Mouse (Mus musculus): ENCODE results near the gene Rbm17.

Rbm17 gene

DNA sequence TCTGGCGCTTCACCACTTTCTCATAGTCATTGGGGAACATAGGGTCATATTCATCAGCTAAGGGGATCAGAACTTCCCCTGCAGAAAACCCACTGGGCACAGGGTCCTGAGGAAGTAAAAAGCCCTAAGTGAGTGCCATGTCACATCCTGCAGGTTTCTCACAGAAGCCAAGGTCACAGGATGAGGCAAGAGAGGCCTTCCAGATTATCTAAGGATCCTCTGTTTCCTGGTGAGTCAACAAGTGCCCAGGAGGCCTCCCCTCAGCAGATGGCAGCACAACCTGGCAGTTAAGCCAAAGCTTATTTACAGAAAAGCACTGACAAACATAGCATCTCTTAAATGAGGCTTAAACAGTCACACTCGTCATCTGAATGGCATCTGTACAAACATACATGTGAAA lies 7.3 kb downstream of the Rbm17 start:
- no peak for DNase-seq (ENCODE audit: low read depth, low spot score)

- DNase-seq (ENCODE audit: low read depth, low spot score), result no peak
These were observed 16.0 kb downstream of the Rbm17 start for GRCm38 (mm10) chr2:11587996-11588395.

GRCm38 (mm10) chr2:11579399-11579798 lies 24.6 kb downstream of the Rbm17 start:
- DNase-seq (ENCODE audit: low read depth, low spot score), result no peak

DNA sequence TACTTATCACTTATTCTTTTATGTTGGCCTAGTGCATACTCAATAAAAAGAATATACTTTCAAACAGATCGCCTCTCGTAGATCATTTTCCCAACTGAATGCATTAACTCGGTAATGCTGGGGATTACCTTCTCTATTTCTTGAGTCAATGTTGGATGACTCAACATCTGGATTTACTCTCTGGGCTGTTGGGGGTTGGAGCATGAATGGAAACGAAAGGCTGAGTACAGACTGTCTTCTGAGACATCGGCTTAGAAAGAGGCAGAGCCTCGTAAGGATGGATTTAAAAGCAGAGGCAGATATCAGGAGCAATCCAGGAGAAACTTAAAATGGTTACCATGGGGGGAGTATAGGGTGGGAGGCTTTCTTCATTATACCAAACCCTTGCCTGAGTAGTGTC lies 25.8 kb downstream of the Rbm17 start:
- DNase-seq (ENCODE audit: low read depth, low spot score), result no peak

- DNase-seq (ENCODE audit: low read depth, low spot score), result no peak
These were observed 30.3 kb downstream of the Rbm17 start for GRCm38 (mm10) chr2:11573684-11574083.

DNA sequence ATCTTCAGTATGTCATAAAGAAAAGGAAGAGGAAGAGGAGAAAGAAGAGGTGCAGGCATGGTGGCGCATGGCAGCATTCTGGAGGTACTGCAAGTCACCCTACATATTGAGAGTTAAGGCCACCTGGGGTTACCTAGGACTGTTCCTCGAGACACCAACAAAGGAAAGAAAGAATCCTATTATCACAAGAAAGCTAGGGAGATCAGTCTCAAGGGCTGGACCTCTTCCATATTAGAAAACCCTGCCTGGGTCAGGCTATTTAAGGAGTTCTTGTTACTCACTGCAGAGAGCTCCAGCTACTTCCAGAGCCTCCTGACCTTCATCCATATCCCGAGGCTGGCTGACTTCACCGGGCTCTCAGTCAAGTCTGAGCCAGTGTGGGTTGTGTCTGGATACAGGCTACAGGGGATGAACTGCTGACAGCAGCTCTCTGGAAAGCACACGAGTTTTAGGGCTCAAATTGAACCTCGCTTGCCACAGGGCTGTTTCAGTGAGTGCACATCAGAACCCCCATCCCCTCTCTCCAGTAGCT lies 32.9 kb downstream of the Rbm17 start:
- DNase-seq (ENCODE audit: low read depth, low spot score), result no peak

- no peak for DNase-seq (ENCODE audit: low read depth, low spot score)
These were observed 35.5 kb downstream of the Rbm17 start for GRCm38 (mm10) chr2:11568471-11568870.

- no peak for DNase-seq (ENCODE audit: low read depth, low spot score)
These were observed 36.1 kb downstream of the Rbm17 start for GRCm38 (mm10) chr2:11567781-11568362.

DNA sequence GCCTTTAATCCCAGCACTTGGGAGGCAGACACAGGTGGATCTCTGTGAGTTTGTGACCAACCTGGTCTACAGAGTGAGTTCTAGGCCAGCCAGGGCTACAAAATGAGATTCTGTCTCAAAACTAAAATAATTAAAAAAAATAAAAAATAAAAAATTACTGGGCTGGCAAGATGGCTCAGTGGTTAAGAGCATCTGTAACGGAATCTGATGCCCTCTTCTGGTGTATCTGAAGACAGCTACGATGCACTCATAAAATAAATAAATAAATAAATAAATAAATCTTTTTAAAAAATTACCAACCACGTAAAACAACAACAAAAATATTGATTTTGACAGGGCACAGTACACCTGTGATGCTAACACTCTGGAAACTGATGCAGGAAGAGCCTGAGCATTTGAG lies 37.1 kb downstream of the Rbm17 start:
- no peak for DNase-seq (ENCODE audit: low read depth, low spot score)

DNA sequence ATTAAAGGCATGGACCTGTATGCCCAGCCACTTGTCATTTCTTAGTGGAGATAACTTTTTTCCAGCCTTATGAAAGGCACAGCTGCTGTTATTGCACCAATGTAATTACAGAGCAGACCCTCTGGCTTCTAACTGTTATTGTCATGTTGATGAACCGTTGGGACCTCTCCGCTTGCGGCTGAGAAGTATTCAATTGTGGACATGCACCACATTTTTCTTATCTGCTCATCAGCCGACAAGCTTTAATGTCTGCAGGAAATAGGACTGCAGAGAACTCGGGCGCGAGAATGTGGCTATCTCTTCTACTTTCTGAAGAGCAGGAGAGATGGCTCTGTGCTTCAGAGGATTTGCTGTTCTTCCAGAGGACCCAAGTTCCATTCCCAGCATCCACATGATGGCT lies 37.7 kb downstream of the Rbm17 start:
- no peak for DNase-seq (ENCODE audit: low read depth, low spot score)

GRCm38 (mm10) chr2:11564768-11565167 lies 39.2 kb downstream of the Rbm17 start:
- no peak for DNase-seq (ENCODE audit: low read depth, low spot score)

GRCm38 (mm10) chr2:11563256-11563655 lies 40.7 kb downstream of the Rbm17 start:
- no peak for DNase-seq (ENCODE audit: low read depth, low spot score)

GRCm38 (mm10) chr2:11558654-11559053 lies 45.3 kb downstream of the Rbm17 start:
- no peak for DNase-seq (ENCODE audit: low read depth, low spot score)

GRCm38 (mm10) chr2:11557244-11557643 lies 46.7 kb downstream of the Rbm17 start:
- no peak for DNase-seq (ENCODE audit: low read depth, low spot score)

- DNase-seq (ENCODE audit: low read depth, low spot score), result no peak
These were observed 48.6 kb downstream of the Rbm17 start for GRCm38 (mm10) chr2:11555316-11555715.

DNA sequence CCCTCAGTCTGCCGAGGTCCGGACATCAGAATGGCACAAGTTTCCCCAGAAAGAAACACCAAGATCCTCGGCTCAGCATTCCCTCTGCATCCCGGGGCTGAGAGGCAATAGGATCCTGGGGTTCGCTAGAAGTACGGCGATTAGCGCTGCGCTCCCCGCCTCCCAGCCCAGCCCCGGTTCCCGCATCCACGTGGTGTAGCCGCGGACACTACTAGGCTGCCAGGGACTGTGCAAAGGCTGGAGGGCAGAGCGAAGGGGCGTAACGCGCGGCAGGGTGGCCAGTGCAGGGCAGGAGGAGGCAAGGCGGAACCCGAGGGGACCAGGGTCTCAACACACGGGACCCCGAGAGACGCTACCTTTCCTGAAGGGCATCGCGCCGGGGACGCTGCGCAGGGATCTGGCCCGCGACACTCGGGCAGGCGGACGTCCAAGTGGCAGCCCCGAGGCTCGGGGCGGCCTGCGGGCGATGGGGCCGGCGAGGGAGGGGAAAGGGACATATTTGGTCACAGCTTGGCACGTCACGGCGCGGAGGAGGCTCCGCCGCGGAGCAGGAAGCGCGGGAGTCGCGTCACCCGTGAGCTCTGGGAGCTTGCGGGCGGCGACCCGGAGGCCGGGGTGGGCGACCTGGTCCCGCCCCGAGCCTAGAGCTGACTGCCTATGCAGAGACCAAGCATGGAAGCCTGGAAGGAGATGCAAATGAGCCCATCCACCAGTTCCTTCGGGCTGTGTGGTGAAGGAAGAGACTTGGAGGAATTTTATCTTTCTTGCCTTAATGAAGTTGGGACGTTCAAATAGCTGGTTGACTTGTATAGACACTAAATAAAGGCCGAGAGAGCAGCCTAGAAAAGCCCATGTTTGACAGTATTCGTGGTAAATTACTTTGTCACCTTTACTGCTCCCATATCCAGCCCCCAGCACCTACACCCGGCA lies 50.2 kb downstream of the Rbm17 start, which contains the start of gene Pfkfb3:
TSS of gene Pfkfb3 (minus strand) at position 607 of the 930 bp plus-strand sequence.
- DNase-seq (ENCODE audit: low read depth, low spot score), result no peak

DNA sequence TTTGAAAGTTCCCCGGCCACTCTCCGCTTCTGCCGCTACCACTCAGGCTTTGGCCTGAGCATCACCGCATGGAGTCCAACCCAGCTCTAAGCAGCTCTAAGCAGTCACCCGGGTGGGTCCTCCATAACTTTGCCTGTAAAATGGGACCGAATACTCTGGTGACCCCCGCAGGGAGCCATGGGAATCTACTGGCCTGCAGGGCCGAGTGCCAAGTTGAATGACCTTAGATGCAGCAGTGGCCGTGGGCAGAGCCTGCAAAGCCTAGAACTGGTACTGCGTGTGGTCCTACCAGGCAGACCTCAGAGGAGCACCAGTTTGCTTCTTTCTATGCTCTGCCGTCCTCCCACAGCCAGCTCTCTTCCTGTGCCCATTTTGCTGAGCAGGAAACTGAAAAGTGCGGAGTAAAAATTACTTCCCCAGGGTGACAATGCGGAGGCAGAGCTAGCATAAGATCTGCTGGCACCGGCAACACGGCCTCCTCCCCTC lies 50.9 kb downstream of the Rbm17 start:
- no peak for DNase-seq (ENCODE audit: low read depth, low spot score)

GRCm38 (mm10) chr2:11552297-11552821 lies 51.6 kb downstream of the Rbm17 start:
- no peak for DNase-seq (ENCODE audit: low read depth, low spot score)

GRCm38 (mm10) chr2:11551726-11552125 lies 52.2 kb downstream of the Rbm17 start:
- no peak for DNase-seq (ENCODE audit: low read depth, low spot score)

DNA sequence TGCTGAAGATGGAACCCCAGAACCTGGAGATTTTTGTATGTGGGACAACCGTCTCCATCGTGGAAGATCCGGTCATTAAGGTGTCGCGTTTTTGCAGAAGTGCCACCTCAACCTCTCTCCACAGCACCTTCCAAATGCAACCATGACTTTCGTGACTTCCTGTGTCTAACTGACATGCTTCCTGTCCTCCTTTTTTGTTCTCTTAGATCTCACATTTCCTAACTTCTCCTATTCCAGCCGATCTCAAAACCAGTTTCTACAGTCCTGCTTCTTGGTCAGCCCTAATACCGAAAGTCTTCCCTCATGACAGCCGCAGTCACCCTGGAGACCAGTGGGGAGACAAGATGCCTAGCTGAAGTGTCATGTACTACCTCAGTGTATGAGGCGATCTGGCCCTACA lies 55.4 kb downstream of the Rbm17 start:
- DNase-seq (ENCODE audit: low read depth, low spot score), result no peak

DNA sequence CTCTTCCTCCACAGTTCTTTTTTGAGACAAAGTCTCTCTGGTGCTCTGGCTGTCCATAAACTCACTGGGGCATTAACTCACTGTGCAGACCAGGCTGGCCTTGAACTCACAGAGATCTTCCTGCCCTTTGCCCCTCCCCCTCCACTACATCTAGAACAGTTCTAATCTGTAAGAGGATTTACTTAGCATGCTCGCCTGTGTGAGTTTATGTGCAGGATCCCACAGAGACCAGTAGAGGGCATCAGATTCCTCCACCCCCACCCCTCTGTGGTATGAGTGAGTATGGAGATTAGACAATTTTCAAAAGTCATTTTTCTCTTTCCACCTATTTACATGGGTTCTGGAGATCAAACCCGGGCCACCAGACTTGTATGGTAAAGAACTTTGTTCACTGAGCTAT lies 56.3 kb downstream of the Rbm17 start:
- no peak for DNase-seq (ENCODE audit: low read depth, low spot score)

DNA sequence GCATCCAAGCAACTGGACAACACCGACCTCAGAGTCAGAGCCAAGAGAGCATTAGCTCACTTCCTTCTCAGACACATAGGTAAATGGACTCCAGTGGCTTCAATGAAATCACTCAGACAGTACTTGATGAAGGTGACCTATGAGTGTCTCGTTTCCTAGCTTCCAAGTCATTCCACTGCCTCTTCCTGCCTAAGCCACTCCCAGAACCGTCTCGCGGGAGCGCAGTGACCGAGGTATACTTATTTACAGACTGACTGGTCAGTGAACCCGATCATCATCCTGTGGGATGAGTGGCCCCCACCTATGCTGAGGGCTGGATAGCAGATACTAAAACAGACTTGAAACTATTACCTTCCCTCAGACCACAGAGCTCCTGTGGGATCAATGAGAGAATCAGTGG lies 57.9 kb downstream of the Rbm17 start:
- no peak for DNase-seq (ENCODE audit: low read depth, low spot score)

Data from WW6 (cell line).